Mouse (Mus musculus) CH12.LX (cell line): ENCODE data around the gene Lca5. TPM values are rescaled to one million over a fixed set of nuclear protein-coding genes. Genes with fewer than 3 reads are reported as not detected.

Source experiments
- DNase-seq: peaks from one replicate; pipeline ENCODE4 v3.0.0-alpha.2; 2013; ENCODE audit errors: extremely low read depth
- H3K27ac ChIP-seq: 2 replicates; pipeline ENCODE4 v1.5.1; 2012; ENCODE audit warnings: low read depth, mild to moderate bottlenecking, control low read depth, moderate library complexity; ENCODE audit not compliant: insufficient read depth
- H3K27me3 ChIP-seq: replicated peaks from 2 replicates; pipeline ENCODE3; 2012; ENCODE audit warnings: inconsistent platforms
- H3K36me3 ChIP-seq, 2 experiments: replicated peaks in 1 of 2; 2 replicates each; pipeline versions ENCODE3 to v1.6.1; 2012; ENCODE audit warnings: inconsistent platforms in 1 of 2, low read length in 1 of 2, mild to moderate bottlenecking in 1 of 2, mixed read lengths in 1 of 2, moderate library complexity in 1 of 2; ENCODE audit not compliant: control insufficient read depth in 1 of 2, insufficient read depth in 1 of 2
- H3K4me1 ChIP-seq, 2 experiments: 2 replicates each; pipeline ENCODE4 v1.6.1; 2012; ENCODE audit warnings: inconsistent platforms in 1 of 2, moderate library complexity in 1 of 2; ENCODE audit not compliant: insufficient read depth in 2 of 2, control insufficient read depth in 1 of 2
- H3K4me2 ChIP-seq: 2 replicates; pipeline ENCODE4 v1.6.1; 2012; ENCODE audit warnings: low read depth, mild to moderate bottlenecking, control low read depth; ENCODE audit not compliant: poor library complexity, insufficient read depth, severe bottlenecking
- H3K4me3 ChIP-seq, 3 experiments: fragments of 150-350 bp in 1 of 3; sonication (generic) in 1 of 3; replicated peaks in 1 of 3; 2 replicates each; pipeline versions ENCODE3 to v1.5.1; 2011 to 2012; ENCODE audit warnings: low read depth in 2 of 3, low read length in 2 of 3, mild to moderate bottlenecking in 2 of 3, moderate library complexity in 2 of 3, control low read depth in 1 of 3, improper control_type of control experiment in 1 of 3, inconsistent platforms in 1 of 3, mixed read lengths in 1 of 3; ENCODE audit not compliant: poor library complexity in 1 of 3
- H3K79me2 ChIP-seq: replicated peaks from 2 replicates; pipeline ENCODE4 v1.6.1; 2012; ENCODE audit warnings: mild to moderate bottlenecking, moderate library complexity; ENCODE audit not compliant: control insufficient read depth, poor library complexity, insufficient read depth, severe bottlenecking; ENCODE audit errors: extremely low read depth
- H3K9ac ChIP-seq: 2 replicates; pipeline ENCODE4 v1.6.1; 2012; ENCODE audit warnings: low read depth, mild to moderate bottlenecking, control low read depth, moderate library complexity; ENCODE audit not compliant: insufficient read depth
- H3K9me3 ChIP-seq: replicated peaks from 2 replicates; pipeline ENCODE3; 2012; ENCODE audit warnings: low read length, inconsistent platforms, mixed read lengths
- BHLHE40 ChIP-seq: IDR thresholded peaks from 2 replicates; pipeline ENCODE4 v1.6.1; 2011; ENCODE audit warnings: mild to moderate bottlenecking, low read depth, low read length, improper control_type of control experiment
- CHD2 ChIP-seq: IDR thresholded peaks from 2 replicates; pipeline ENCODE4 v1.6.1; 2011; ENCODE audit warnings: low read length, improper control_type of control experiment
- E2F4 ChIP-seq: IDR thresholded peaks from 2 replicates; pipeline ENCODE4 v1.6.1; 2011; ENCODE audit warnings: low read depth, low read length, improper control_type of control experiment; ENCODE audit not compliant: insufficient replicate concordance
- ELF1 ChIP-seq: IDR thresholded peaks from 2 replicates; pipeline ENCODE4 v1.6.1; 2014; ENCODE audit warnings: low read depth, mild to moderate bottlenecking, inconsistent platforms, low read length, improper control_type of control experiment
- EP300 ChIP-seq: IDR thresholded peaks from 2 replicates; pipeline ENCODE4 v1.6.1; 2011; ENCODE audit warnings: low read length, improper control_type of control experiment
- HCFC1 ChIP-seq: IDR thresholded peaks from 2 replicates; pipeline ENCODE4 v1.6.1; 2012; ENCODE audit warnings: low read depth, mild to moderate bottlenecking, inconsistent platforms, low read length, improper control_type of control experiment
- IRF4 ChIP-seq: IDR thresholded peaks from 2 replicates; pipeline ENCODE4 v1.6.1; 2014; ENCODE audit warnings: low read depth, mild to moderate bottlenecking, inconsistent platforms, low read length, improper control_type of control experiment
- JUN ChIP-seq: IDR thresholded peaks from 2 replicates; pipeline ENCODE4 v1.6.1; 2011; ENCODE audit warnings: low read depth, mild to moderate bottlenecking, low read length, improper control_type of control experiment, moderate library complexity; ENCODE audit not compliant: insufficient read depth
- JUND ChIP-seq: conservative IDR thresholded peaks from 2 replicates; pipeline ENCODE4 v1.6.1; 2011; ENCODE audit warnings: low read depth, low read length, improper control_type of control experiment
- KAT2A ChIP-seq: IDR thresholded peaks from 2 replicates; pipeline ENCODE4 v1.6.1; 2012; ENCODE audit warnings: low read length, improper control_type of control experiment, inconsistent platforms; ENCODE audit not compliant: insufficient replicate concordance
- MAFK ChIP-seq: IDR thresholded peaks from 2 replicates; pipeline ENCODE4 v1.6.1; 2011; ENCODE audit warnings: low read length, improper control_type of control experiment; ENCODE audit not compliant: insufficient replicate concordance
- MAZ ChIP-seq: IDR thresholded peaks from 2 replicates; pipeline ENCODE4 v1.6.1; 2012; ENCODE audit warnings: low read depth, mild to moderate bottlenecking, inconsistent platforms, low read length, improper control_type of control experiment, moderate library complexity
- MXI1 ChIP-seq: IDR thresholded peaks from 2 replicates; pipeline ENCODE4 v1.6.1; 2011; ENCODE audit warnings: mild to moderate bottlenecking, low read depth, low read length, improper control_type of control experiment
- MYC ChIP-seq: IDR thresholded peaks from 2 replicates; pipeline ENCODE4 v1.6.1; 2011; ENCODE audit warnings: low read depth, mild to moderate bottlenecking, improper control_type of control experiment, low read length
- NELFE ChIP-seq: IDR thresholded peaks from 2 replicates; pipeline ENCODE4 v1.6.1; 2011; ENCODE audit warnings: low read depth, low read length, improper control_type of control experiment
- POLR2A ChIP-seq: IDR thresholded peaks from 2 replicates; pipeline ENCODE4 v1.6.1; 2011; ENCODE audit warnings: low read depth, mild to moderate bottlenecking, improper control_type of control experiment, low read length
- POLR2AphosphoS2 ChIP-seq: IDR thresholded peaks from 2 replicates; pipeline ENCODE4 v1.6.1; 2011; ENCODE audit warnings: low read depth, low read length, improper control_type of control experiment
- RAD21 ChIP-seq: IDR thresholded peaks from 2 replicates; pipeline ENCODE4 v1.6.1; 2011; ENCODE audit warnings: low read depth, mild to moderate bottlenecking, low read length, improper control_type of control experiment, moderate library complexity
- RCOR1 ChIP-seq: conservative IDR thresholded peaks from 2 replicates; pipeline ENCODE4 v1.6.1; 2012; ENCODE audit warnings: low read depth, mild to moderate bottlenecking, inconsistent platforms, low read length, improper control_type of control experiment
- SIN3A ChIP-seq: IDR thresholded peaks from 2 replicates; pipeline ENCODE4 v1.6.1; 2012; ENCODE audit warnings: low read length, improper control_type of control experiment, inconsistent platforms
- SMC3 ChIP-seq: IDR thresholded peaks from 2 replicates; pipeline ENCODE4 v1.6.1; 2011; ENCODE audit warnings: low read depth, low read length, improper control_type of control experiment
- TBP ChIP-seq: conservative IDR thresholded peaks from 2 replicates; pipeline ENCODE4 v1.6.1; 2011; ENCODE audit warnings: low read depth, low read length, improper control_type of control experiment
- TCF12 ChIP-seq: IDR thresholded peaks from 2 replicates; pipeline ENCODE4 v1.6.1; 2014; ENCODE audit warnings: low read depth, mild to moderate bottlenecking, inconsistent platforms, low read length, improper control_type of control experiment
- UBTF ChIP-seq: IDR thresholded peaks from 2 replicates; pipeline ENCODE4 v1.6.1; 2012; ENCODE audit warnings: low read depth, mild to moderate bottlenecking, inconsistent platforms, low read length, improper control_type of control experiment, moderate library complexity
- USF1 ChIP-seq: IDR thresholded peaks from 2 replicates; pipeline ENCODE4 v1.6.1; 2014; ENCODE audit warnings: low read depth, mild to moderate bottlenecking, inconsistent platforms, low read length, improper control_type of control experiment
- USF2 ChIP-seq: conservative IDR thresholded peaks from 2 replicates; pipeline ENCODE4 v1.6.1; 2011; ENCODE audit warnings: low read depth, low read length, improper control_type of control experiment
- ZC3H11A ChIP-seq: IDR thresholded peaks from 2 replicates; pipeline ENCODE4 v1.6.1; 2012; ENCODE audit warnings: low read depth, mild to moderate bottlenecking, inconsistent platforms, low read length, improper control_type of control experiment
- ZKSCAN1 ChIP-seq: IDR thresholded peaks from 2 replicates; pipeline ENCODE4 v1.6.1; 2012; ENCODE audit warnings: low read depth, inconsistent platforms, low read length, improper control_type of control experiment, borderline replicate concordance
- ZMIZ1 ChIP-seq: IDR thresholded peaks from 2 replicates; pipeline ENCODE4 v1.6.1; 2012; ENCODE audit warnings: low read depth, mild to moderate bottlenecking, inconsistent platforms, low read length, improper control_type of control experiment
- dilution Hi-C: fragments of 300-500 bp; cut with MboI; formaldehyde crosslinking; loops from 2 replicates; pipeline ENCODE4 v1.14.3; 2020; ENCODE audit warnings: low sequenced_read_pairs; ENCODE audit not compliant: extremely low pct_unique_long_range_greater_than_20kb, extremely low pct_ligation_motif_present
- in situ Hi-C: fragments of 300-500 bp; cut with MboI; formaldehyde crosslinking; loops from 3 replicates; pipeline ENCODE4 v1.14.3; 2019; ENCODE audit warnings: low sequenced_read_pairs, low pct_ligation_motif_present, low pct_unique_long_range_greater_than_20kb, mixed read lengths
- polyA plus RNA-seq: library from polyadenylated mRNA; unstranded; fragments of >175 nt; gene quantifications from 2 replicates; pipeline ENCODE4 v1.2.1, GENCODE M21; 2012; ENCODE audit warnings: low read depth; ENCODE audit not compliant: insufficient read length
- total RNA-seq, 2 experiments: library from RNA; depleted of rRNA; stranded (reverse); fragments of 300-350 nt in 1 of 2; fragments of >200 nt in 1 of 2; gene quantifications; 2 replicates each; pipeline ENCODE4 v1.2.3; 2012 to 2014

Lca5 gene
- total and polyA plus RNA-seq, 3 experiments = 4.1 to 5.5 (median 4.1) TPM

GRCm38 (mm10) chr9:83395456-83395855 lies 45.5 kb downstream of the Lca5 start:
- Histone ChIP-seq H3K27me3 (no peaks in the 10 kb centered on the region), H3K27ac (no peak overlapping the region), H3K4me3 (no peak overlapping the region), H3K9me3 (no peaks in the 10 kb centered on the region), H3K4me1 (0 out of 4 replicates have a peak, but pooled peaks cover 0 to under 1% of the 10 kb centered on the region in 2 experiments), H3K9ac (no peak overlapping the region), H3K36me3 (peaks cover 7 to 31% of the 10 kb centered on the region in 2 experiments), H3K4me2 (no peak overlapping the region), H3K79me2 (no peaks in the 10 kb centered on the region)
- in situ Hi-C loops (no loop called here), dilution Hi-C loops (no loop called here)
- TF ChIP-seq SMC3 (no peak), POLR2A (no peak), ZC3H11A (no peak), MXI1 (no peak), MAFK (no peak), ELF1 (no peak), KAT2A (no peak), TBP (no peak), USF1 (no peak), HCFC1 (no peak), E2F4 (no peak), MYC (no peak), MAZ (no peak), USF2 (no peak), JUND (no peak), ZMIZ1 (no peak), RAD21 (no peak)
- DNase-seq = no peak

- in situ Hi-C loops = no loop called here
- H3K27me3 ChIP-seq = no peaks in the 10 kb centered on the region
- dilution Hi-C loops = no loop called here
Measured at GRCm38 (mm10) chr9:83391996-83392395, 48.9 kb downstream of the Lca5 start.

More at GRCm38 (mm10) chr9:83391996-83392395, 48.9 kb downstream of the Lca5 start:
- Histone ChIP-seq H3K79me2 (no peaks in the 10 kb centered on the region), H3K4me1 (peaks cover 0 to 12% of the 10 kb centered on the region in 2 experiments; a peak in 1 of 4 replicates), H3K9me3 (no peaks in the 10 kb centered on the region), H3K4me3 (no peak overlapping the region), H3K36me3 (peaks cover 2 to 20% of the 10 kb centered on the region in 2 experiments), H3K9ac (no peak overlapping the region), H3K27ac (no peak overlapping the region), H3K4me2 (no peak overlapping the region)
- no peak for DNase-seq
- TF ChIP-seq EP300 (no peak), ZMIZ1 (no peak), ZKSCAN1 (no peak), SIN3A (no peak), JUN (no peak), TCF12 (no peak), SMC3 (no peak), POLR2AphosphoS2 (no peak), CHD2 (no peak), UBTF (no peak), IRF4 (no peak), MAFK (no peak), RCOR1 (no peak), BHLHE40 (no peak), NELFE (no peak), RAD21 (no peak), KAT2A (no peak), MYC (no peak), JUND (no peak)
